Mouse (Mus musculus): Measurements from ENCODE around the gene Sugct.
"Not testable (repeated sequence)": the region's sequence is repeated elsewhere in the genome, so short reads cannot be mapped to it uniquely, and the experiment has no call there.

The Sugct gene

GRCm38 (mm10) chr13:16847236-16847635, 848.1 kb downstream of the Sugct start:
- no peak for DNase-seq

DNA sequence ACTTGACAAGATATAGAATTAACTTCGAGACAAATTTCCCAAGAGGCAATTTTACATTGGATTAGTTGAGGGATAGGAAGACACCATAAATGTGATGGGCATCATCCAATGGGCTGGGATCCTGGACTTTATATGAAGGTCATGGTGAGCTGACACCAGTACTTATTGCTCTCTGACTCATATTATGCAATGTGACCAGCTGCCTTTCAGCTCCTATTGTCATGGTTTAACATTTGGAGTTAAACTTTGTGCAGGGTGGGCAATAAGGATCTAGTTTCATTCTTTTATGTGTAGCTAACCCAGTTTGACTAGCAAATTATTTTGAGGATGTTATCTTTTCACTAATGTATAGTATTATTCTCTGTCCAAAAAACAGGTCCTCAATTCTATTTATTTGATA, 854.4 kb downstream of the Sugct start:
- DNase-seq: no peak

- DNase-seq: no peak
These were observed 856.9 kb downstream of the Sugct start for GRCm38 (mm10) chr13:16838409-16838808.

DNA sequence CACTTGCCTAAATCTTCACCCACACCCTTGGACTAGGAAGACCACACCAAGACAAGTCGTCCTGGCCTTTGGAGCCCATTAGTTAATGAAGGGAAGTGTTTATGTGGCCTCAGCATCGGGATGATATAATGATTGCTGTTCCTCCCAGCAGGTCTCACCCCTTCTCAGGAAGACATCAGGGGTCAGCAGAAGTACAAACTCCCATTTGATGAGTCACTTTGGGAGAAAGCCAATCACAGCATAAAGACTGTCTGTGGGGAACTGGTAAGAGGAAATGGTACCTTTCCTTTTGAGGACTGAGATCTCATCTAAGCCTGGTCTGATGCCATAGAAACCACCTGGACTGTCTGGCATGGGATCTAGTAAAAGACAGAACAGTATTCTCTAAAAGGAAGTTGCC, 860.2 kb downstream of the Sugct start:
- no peak for DNase-seq

DNA sequence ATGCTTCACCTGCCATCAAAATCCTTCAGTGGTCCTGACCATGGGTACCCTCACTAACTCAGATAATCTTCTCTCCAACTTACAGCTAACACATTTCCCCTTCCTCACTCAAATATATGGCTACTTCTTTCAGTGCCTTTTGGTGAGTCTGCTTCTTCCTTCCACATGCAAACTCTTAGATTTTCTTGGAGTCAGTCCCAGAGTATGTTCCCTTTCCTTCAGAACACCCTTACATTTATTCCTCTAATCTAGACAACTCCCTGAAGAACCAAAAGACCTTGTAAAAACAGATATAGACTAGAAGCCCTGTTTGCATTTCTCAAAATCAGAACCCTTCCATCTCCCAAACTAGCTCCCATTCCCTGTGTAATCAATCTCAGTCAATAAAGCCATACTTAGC, 862.3 kb downstream of the Sugct start:
- no peak for DNase-seq

GRCm38 (mm10) chr13:16831840-16832239, 863.5 kb downstream of the Sugct start:
- DNase-seq: no peak

- DNase-seq: not testable (repeated sequence)
These were observed 865.1 kb downstream of the Sugct start for GRCm38 (mm10) chr13:16830291-16830690.

DNA sequence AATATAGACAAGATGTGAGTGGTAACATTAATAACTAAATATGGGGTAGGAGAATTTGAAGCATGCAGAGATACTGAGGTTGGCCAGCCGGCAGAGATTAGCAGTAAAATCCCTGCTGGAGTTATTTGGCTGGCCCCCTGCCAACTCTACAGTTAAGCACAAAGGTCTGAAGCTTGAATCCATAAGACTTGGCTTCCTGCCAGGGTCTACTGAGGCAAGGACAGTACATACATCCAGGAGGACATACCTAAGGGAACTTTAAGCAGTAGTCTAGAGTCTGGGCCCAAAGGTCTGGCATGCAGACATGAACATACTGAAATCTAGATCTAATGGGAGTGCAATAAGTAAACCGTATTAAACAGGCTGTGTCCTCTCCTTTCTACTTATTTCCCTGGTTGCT, 865.8 kb downstream of the Sugct start:
- no peak for DNase-seq

GRCm38 (mm10) chr13:16825619-16826018, 869.7 kb downstream of the Sugct start:
- no peak for DNase-seq

DNA sequence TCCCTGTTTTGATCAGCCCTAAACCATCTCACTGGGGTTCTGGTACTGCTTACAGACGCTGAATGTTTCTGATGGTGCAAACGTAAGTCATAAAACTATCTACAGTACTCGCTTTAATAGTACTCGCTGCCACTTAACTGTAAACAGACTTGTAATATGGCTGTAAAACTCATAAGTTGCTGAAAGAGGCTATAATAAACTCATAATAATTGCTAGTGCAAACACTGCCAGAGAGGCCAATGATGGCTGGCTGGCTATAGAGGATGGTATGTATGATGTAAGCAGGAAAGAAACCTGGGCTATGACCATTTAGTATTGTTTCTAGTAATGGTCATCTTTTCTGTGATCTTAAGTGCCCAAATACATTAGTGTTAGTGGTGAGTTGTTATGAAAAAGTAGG, 873.6 kb downstream of the Sugct start:
- DNase-seq: no peak

GRCm38 (mm10) chr13:16817471-16817870, 877.9 kb downstream of the Sugct start:
- DNase-seq: no peak

- DNase-seq: no peak
These were observed 878.6 kb downstream of the Sugct start for GRCm38 (mm10) chr13:16816747-16817146.

GRCm38 (mm10) chr13:16812268-16812667, 883.1 kb downstream of the Sugct start:
- DNase-seq: no peak
